Mouse (Mus musculus) olfactory bulb, adult 2 months (tissue): ENCODE results near the gene Utp20.

ENCODE experiments used
- CTCF ChIP-seq: fragments of 200-500 bp; IDR thresholded peaks from 2 replicates; pipeline ENCODE4 v1.5.1; 2012; ENCODE audit warnings: low read depth, mild to moderate bottlenecking, low read length, moderate library complexity; ENCODE audit not compliant: insufficient read depth
- POLR2A ChIP-seq: fragments of 200-500 bp; IDR thresholded peaks from 2 replicates; pipeline ENCODE4 v1.6.1; 2012; ENCODE audit warnings: mild to moderate bottlenecking, low read depth, low read length, moderate library complexity; ENCODE audit not compliant: insufficient read depth

- no peak for TF ChIP-seq POLR2A
- no peak for TF ChIP-seq CTCF
Measured at GRCm38 (mm10) chr10:88827596-88827995, 992 bp upstream of the Utp20 start.
